Mouse (Mus musculus) liver, embryonic 14.5 days (tissue): ENCODE results near the gene Rnf182.

Source experiments
- CTCF ChIP-seq: IDR thresholded peaks from 2 replicates; pipeline ENCODE4 v1.5.1; 2016; ENCODE audit warnings: antibody characterized with exemption, low read depth, control low read depth
- EP300 ChIP-seq: IDR thresholded peaks from 2 replicates; pipeline ENCODE4 v1.6.1; 2016; ENCODE audit warnings: antibody characterized with exemption, low read depth

DNA sequence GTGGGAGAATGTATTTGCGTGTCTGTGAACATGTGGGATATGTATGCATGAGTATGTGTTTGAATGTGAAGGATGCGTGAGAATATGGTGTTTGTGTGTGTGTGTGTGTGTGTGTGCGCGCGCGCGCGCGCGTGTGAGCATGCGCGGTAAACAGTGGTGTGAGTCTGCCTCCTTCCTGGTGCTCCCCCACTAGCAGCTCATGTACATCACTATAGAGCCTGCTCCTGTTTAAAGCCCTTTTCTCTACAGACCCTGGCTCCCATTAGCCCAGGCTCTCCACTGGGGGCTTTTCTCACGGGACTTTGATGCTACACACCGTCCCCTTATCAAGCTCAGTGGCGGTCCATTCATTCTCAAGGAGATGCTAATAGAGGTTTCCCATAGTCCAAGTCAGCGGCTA, 32.5 kb upstream of the Rnf182 start:
- no peak for TF ChIP-seq CTCF
- no peak for TF ChIP-seq EP300
